In genomic region chr14:20400071-20400470, GRCm38 (mm10) we compare ENCODE assay signal across 8 mouse cellular contexts. TPM values are rescaled to one million over a fixed set of nuclear protein-coding genes. Genes with fewer than 3 reads are reported as not detected.
DNase-seq lines count a peak whose midpoint lies in the region; ATAC-seq and TF ChIP-seq lines count a peak whose summit lies in the region.

No protein-coding gene starts in this region.

- H3K4me3 ChIP-seq in ES-E14 (ENCODE audit: insufficient read depth in 1 of 2, low read depth in 1 of 2, low read length in 2 of 2, poor library complexity in 1 of 2, severe bottlenecking in 1 of 2), result no peak overlapping the region

- ATAC-seq in inflammation-experienced regulatory T-cells, adult 6 months, result peak; percentile 35
- ATAC-seq in megakaryocyte, adult 5-6 weeks (ENCODE audit: poor library complexity, severe bottlenecking), result peak; percentile 87

- peak; percentile 49 for DNase-seq in adrenal gland, adult 2 months
- DNase-seq in adrenal gland, adult 18-20 months (ENCODE audit: low spot score in 2 of 2), result no peak
- DNase-seq in kidney, adult 18-20 months, result peak; percentile 35
- DNase-seq in kidney, adult 11 months, result no peak
- no peak for DNase-seq in ES-E14 (ENCODE audit: low read depth, low spot score)
- DNase-seq in T-cell, adult 2 months (ENCODE audit: low spot score), result no peak

- no peaks in the 10 kb centered on the region for H3K9me3 ChIP-seq in ES-E14 (ENCODE audit: control insufficient read depth, insufficient read depth, low read depth, low read length)

- no peak overlapping the region for H3K9ac ChIP-seq in ES-E14 (ENCODE audit: insufficient read depth, low read depth, low read length, poor library complexity, severe bottlenecking)

- in situ Hi-C loops in ES-E14 (cut with MboI; ENCODE audit: low sequenced_read_pairs in 2 of 2, unreplicated experiment in 2 of 2), result no loop called here

- no peaks in the 10 kb centered on the region for H3K36me3 ChIP-seq in ES-E14 (ENCODE audit: control insufficient read depth, insufficient read depth, low read length, poor library complexity, severe bottlenecking)

- no peak overlapping the region for H3K27ac ChIP-seq in ES-E14 (ENCODE audit: insufficient read depth, low read depth, low read length, poor library complexity, severe bottlenecking)

- H3K4me1 ChIP-seq in ES-E14 (ENCODE audit: control insufficient read depth in 2 of 2, insufficient read depth in 2 of 2, low read length in 2 of 2, poor library complexity in 1 of 2), result peaks cover 3% of the 10 kb centered on the region in 2 experiments; a peak in 1 of 4 replicates

TF ChIP-seq in ES-E14, 5 proteins besides CTCF, POLR2A, EP300 and RAD21:
- TF ChIP-seq ZNF384 (IDR thresholded peaks at IDR 0.05; ENCODE audit: low read depth, low read length) (no peak), ZC3H11A (IDR thresholded peaks at IDR 0.05; ENCODE audit: borderline replicate concordance, low read depth, low read length) (peak; percentile 23; the same call in 1 of the 2 replicates)

RNA-seq across cellular contexts. Expression of gene Mrps16, which starts 6.6 kb away (rescaled TPM):
- 10 to 100 TPM; 56.4 to 81.3 TPM for total RNA-seq in adrenal gland, adult 2 months (2021)
- 58.8 and 64.4 TPM in 2 replicates for polyA plus RNA-seq in adrenal gland, adult 2 months (2012; rRNA removed)
- total RNA-seq in adrenal gland, adult 18-20 months (2021), result 10 to 100 TPM; 61.3 to 67.1 TPM
- total RNA-seq in ES-E14 (2012; rRNA removed), result 95.4 and 96.3 TPM in 2 replicates
- polyA plus RNA-seq in inflammation-experienced regulatory T-cells, adult 6 months (2017; shearing (Covaris generic)), result 100 to 1,000 TPM; 110 to 131 (median 112) TPM
- 60.7 and 78.0 TPM in 2 replicates for total RNA-seq in megakaryocyte, adult 5-6 weeks (2015)
- 22.2 and 43.8 TPM in 2 replicates for total RNA-seq in megakaryocyte, adult 5-6 weeks (2017)

RNA-seq across cellular contexts. Expression of gene Dnajc9, which starts 11.4 kb away (rescaled TPM):
- total RNA-seq in adrenal gland, adult 2 months (2021), result 10 to 100 TPM; 28.8 to 33.6 TPM
- polyA plus RNA-seq in adrenal gland, adult 2 months (2012; rRNA removed), result 36.4 and 40.3 TPM in 2 replicates
- 10 to 100 TPM; 28.3 to 33.5 TPM for total RNA-seq in adrenal gland, adult 18-20 months (2021)
- total RNA-seq in ES-E14 (2012; rRNA removed), result 54.4 and 72.4 TPM in 2 replicates
- 100 to 1,000 TPM; 131 to 179 (median 169) TPM for polyA plus RNA-seq in inflammation-experienced regulatory T-cells, adult 6 months (2017; shearing (Covaris generic))
- total RNA-seq in megakaryocyte, adult 5-6 weeks (2015), result 52.3 and 53.9 TPM in 2 replicates
- total RNA-seq in megakaryocyte, adult 5-6 weeks (2017), result 170 and 172 TPM in 2 replicates

RNA-seq across cellular contexts. Expression of gene Cfap70, which starts 52.0 kb away (rescaled TPM):
- total RNA-seq in adrenal gland, adult 2 months (2021), result 1 to 10 TPM; 1.1 to 2.9 TPM
- polyA plus RNA-seq in adrenal gland, adult 2 months (2012; rRNA removed), result 0.06 and 0.12 TPM in 2 replicates
- 1 to 10 TPM in 1 of 2 experiments, under 1 TPM in 1; 0.96 to 1.1 TPM for total RNA-seq in adrenal gland, adult 18-20 months (2021)
- 0.36 and 0.58 TPM in 2 replicates for total RNA-seq in ES-E14 (2012; rRNA removed)
- not detected for polyA plus RNA-seq in inflammation-experienced regulatory T-cells, adult 6 months (2017; shearing (Covaris generic))
- total RNA-seq in megakaryocyte, adult 5-6 weeks (2015), result not detected in 2 replicates
- not detected in 2 replicates for total RNA-seq in megakaryocyte, adult 5-6 weeks (2017)

RNA-seq across cellular contexts. Expression of gene Fam149b, which starts 52.1 kb away (rescaled TPM):
- 10 to 100 TPM; 40.2 to 41.6 TPM for total RNA-seq in adrenal gland, adult 2 months (2021)
- polyA plus RNA-seq in adrenal gland, adult 2 months (2012; rRNA removed), result 14.9 and 15.2 TPM in 2 replicates
- 10 to 100 TPM; 37.1 to 43.7 TPM for total RNA-seq in adrenal gland, adult 18-20 months (2021)
- 18.0 and 19.6 TPM in 2 replicates for total RNA-seq in ES-E14 (2012; rRNA removed)
- polyA plus RNA-seq in inflammation-experienced regulatory T-cells, adult 6 months (2017; shearing (Covaris generic)), result 10 to 100 TPM; 49.6 to 75.9 (median 55.1) TPM
- total RNA-seq in megakaryocyte, adult 5-6 weeks (2015), result 22.1 and 23.9 TPM in 2 replicates
- 22.4 and 25.9 TPM in 2 replicates for total RNA-seq in megakaryocyte, adult 5-6 weeks (2017)

RNA-seq across cellular contexts. Expression of gene Ecd, which starts 52.1 kb away (rescaled TPM):
- 10 to 100 TPM; 41.4 to 43.6 TPM for total RNA-seq in adrenal gland, adult 2 months (2021)
- polyA plus RNA-seq in adrenal gland, adult 2 months (2012; rRNA removed), result 10.3 and 14.9 TPM in 2 replicates
- total RNA-seq in adrenal gland, adult 18-20 months (2021), result 10 to 100 TPM; 32.9 to 42.8 TPM
- total RNA-seq in ES-E14 (2012; rRNA removed), result 35.1 and 53.5 TPM in 2 replicates
- 10 to 100 TPM; 58.1 to 73.3 (median 63.9) TPM for polyA plus RNA-seq in inflammation-experienced regulatory T-cells, adult 6 months (2017; shearing (Covaris generic))
- total RNA-seq in megakaryocyte, adult 5-6 weeks (2015), result 22.5 and 24.4 TPM in 2 replicates
- 35.9 and 39.0 TPM in 2 replicates for total RNA-seq in megakaryocyte, adult 5-6 weeks (2017)

Comparison
In these comparisons a context has a peak if more than half of its experiments do, and no peak if none do; other contexts are left out.
1. DNase-seq: peak in adrenal gland, adult 2 months (single experiment) and kidney, adult 18-20 months (single experiment); none in adrenal gland, adult 18-20 months (0 of 2), kidney, adult 11 months (single experiment), ES-E14 (single experiment) and T-cell, adult 2 months (single experiment).